Comparison of ENCODE assay signal across 8 mouse cellular contexts in the genomic region with DNA sequence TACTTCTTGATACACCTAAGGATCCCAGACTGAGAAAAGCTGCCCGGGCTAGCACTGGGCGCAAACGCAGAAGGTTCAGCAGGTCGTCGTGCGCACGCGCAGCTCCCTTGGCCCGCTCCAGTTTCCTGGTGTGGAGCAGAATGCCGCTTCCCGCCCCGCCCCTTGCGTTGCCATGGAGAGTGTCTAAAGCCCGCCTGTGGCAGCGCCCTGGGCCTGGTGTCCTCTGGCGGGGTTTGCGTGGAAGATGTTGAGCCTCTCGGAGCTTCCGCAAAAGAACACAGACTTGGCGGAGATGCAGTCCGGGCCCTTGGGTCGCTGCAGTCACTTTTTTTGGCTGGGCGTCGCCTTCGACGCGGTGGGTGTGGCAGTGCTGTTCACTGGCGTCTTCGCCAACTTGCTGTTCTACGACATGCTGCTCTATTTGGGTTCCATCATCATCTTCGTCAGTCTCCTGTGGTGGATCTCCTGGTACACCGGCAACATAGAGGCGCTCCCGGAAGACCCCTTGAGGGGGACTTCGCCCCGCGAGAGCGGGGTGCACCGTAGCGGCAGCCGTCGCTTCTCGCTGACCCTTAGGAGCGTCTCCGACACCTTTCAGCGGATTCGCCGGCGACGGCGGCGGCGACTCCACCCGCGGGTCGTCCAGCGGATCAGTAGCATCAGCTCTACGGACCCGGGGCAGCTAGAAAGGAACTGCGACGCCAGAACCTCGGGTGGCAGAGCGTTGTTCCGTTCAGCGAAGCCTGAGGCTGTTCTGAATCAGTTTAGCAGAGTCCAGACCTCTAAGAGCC. TPM values are rescaled to one million over a fixed set of nuclear protein-coding genes. Genes with fewer than 3 reads are reported as not detected.
DNase-seq lines count a peak whose midpoint lies in the region; ATAC-seq lines count a peak whose summit lies in the region.

No protein-coding gene starts in this region.

- DNase-seq in adrenal gland, postnatal 36 days: peak; percentile 98 to 99
- DNase-seq in heart, adult 18-20 months: peak; percentile 97 to 98
- peak; percentile 95 for DNase-seq in kidney, adult 18-20 months
- DNase-seq in limb, embryonic 10.5 days (ENCODE audit: low spot score): peak; percentile 97
- DNase-seq in skeletal muscle tissue, adult 2 months (ENCODE audit: low read depth, low spot score): peak; percentile 91
- DNase-seq in adipocyte (ENCODE audit: low spot score): no peak

- H3K9me3 ChIP-seq in embryonic facial prominence, embryonic 12.5 days: no peaks in the 10 kb centered on the region
- H3K9me3 ChIP-seq in limb, embryonic 10.5 days (replicated peaks): no peaks in the 10 kb centered on the region
- no peaks in the 10 kb centered on the region for H3K9me3 ChIP-seq in midbrain, embryonic 12.5 days

- H3K4me2 ChIP-seq in embryonic facial prominence, embryonic 12.5 days (replicated peaks): peak overlapping the region; percentile 93
- H3K4me2 ChIP-seq in midbrain, embryonic 12.5 days (replicated peaks): peak overlapping the region; percentile 82

- peak overlapping the region; percentile 68 for H3K4me3 ChIP-seq in embryonic facial prominence, embryonic 12.5 days
- peak overlapping the region; percentile 70 for H3K4me3 ChIP-seq in limb, embryonic 10.5 days
- peak overlapping the region; percentile 55 for H3K4me3 ChIP-seq in midbrain, embryonic 12.5 days

- H3K27me3 ChIP-seq in embryonic facial prominence, embryonic 12.5 days: 0 out of 2 replicates have a peak, but pooled peaks cover 2% of the 10 kb centered on the region
- peaks cover 16% of the 10 kb centered on the region for H3K27me3 ChIP-seq in limb, embryonic 10.5 days (ENCODE audit: low read depth, poor library complexity, severe bottlenecking)
- H3K27me3 ChIP-seq in midbrain, embryonic 12.5 days: peaks cover 5% of the 10 kb centered on the region; the same call in 1 of the 2 replicates

- ATAC-seq in embryonic facial prominence, embryonic 12.5 days (ENCODE audit: insufficient number of reproducible peaks, insufficient read depth, low FRiP score, low TSS enrichment): peak; percentile 93
- ATAC-seq in midbrain, embryonic 12.5 days (ENCODE audit: low FRiP score, low read depth): peak; percentile 100

- no peak overlapping the region for H3K27ac ChIP-seq in embryonic facial prominence, embryonic 12.5 days
- peak overlapping the region; percentile 63 for H3K27ac ChIP-seq in limb, embryonic 10.5 days
- H3K27ac ChIP-seq in midbrain, embryonic 12.5 days (replicated peaks): 0 out of 2 replicates have a peak overlapping the region, but pooled peaks have one; percentile 2

- peak overlapping the region; percentile 61 for H3K9ac ChIP-seq in embryonic facial prominence, embryonic 12.5 days
- peak overlapping the region; percentile 66 for H3K9ac ChIP-seq in midbrain, embryonic 12.5 days (replicated peaks)

- no peaks in the 10 kb centered on the region for H3K4me1 ChIP-seq in embryonic facial prominence, embryonic 12.5 days
- H3K4me1 ChIP-seq in limb, embryonic 10.5 days: peaks cover 5% of the 10 kb centered on the region; the same call in 1 of the 2 replicates
- peaks cover 10% of the 10 kb centered on the region; the same call in 1 of the 2 replicates for H3K4me1 ChIP-seq in midbrain, embryonic 12.5 days

- H3K36me3 ChIP-seq in embryonic facial prominence, embryonic 12.5 days: no peaks in the 10 kb centered on the region
- no peaks in the 10 kb centered on the region for H3K36me3 ChIP-seq in limb, embryonic 10.5 days
- no peaks in the 10 kb centered on the region for H3K36me3 ChIP-seq in midbrain, embryonic 12.5 days

- 1% methylated on average over 65 of the region's 65 CpGs for WGBS in embryonic facial prominence, embryonic 12.5 days
- WGBS in limb, embryonic 10.5 days: 1% methylated on average over 65 of the region's 65 CpGs
- under 1% methylated on average over 65 of the region's 65 CpGs for WGBS in midbrain, embryonic 12.5 days

RNA-seq across cellular contexts. Expression of gene Pla2g10, which starts 23.8 kb away (rescaled TPM):
- total RNA-seq in adrenal gland, postnatal 36 days (2021): not detected
- polyA plus RNA-seq in embryonic facial prominence, embryonic 12.5 days (2016; fragmentation: Nextera tagmentation; extraction: Ambion mirVana): not detected in 2 replicates
- not detected for total RNA-seq in heart, adult 18-20 months (2021)
- polyA plus RNA-seq in limb, embryonic 10.5 days (2016; fragmentation: Nextera tagmentation; extraction: Ambion mirVana): 0.15 TPM in 1 of 2 replicates, not detected in the other
- 0.32 and 0.34 TPM in 2 replicates for polyA plus RNA-seq in midbrain, embryonic 12.5 days (2016; fragmentation: Nextera tagmentation; extraction: Ambion mirVana)

RNA-seq across cellular contexts. Expression of gene Rrn3, which starts 25.9 kb away (rescaled TPM):
- 10 to 100 TPM; 51.4 to 54.2 TPM for total RNA-seq in adrenal gland, postnatal 36 days (2021)
- polyA plus RNA-seq in embryonic facial prominence, embryonic 12.5 days (2016; fragmentation: Nextera tagmentation; extraction: Ambion mirVana): 82.6 and 83.0 TPM in 2 replicates
- 10 to 100 TPM; 40.7 to 40.9 TPM for total RNA-seq in heart, adult 18-20 months (2021)
- polyA plus RNA-seq in limb, embryonic 10.5 days (2016; fragmentation: Nextera tagmentation; extraction: Ambion mirVana): 89.8 and 92.9 TPM in 2 replicates
- polyA plus RNA-seq in midbrain, embryonic 12.5 days (2016; fragmentation: Nextera tagmentation; extraction: Ambion mirVana): 122 and 132 TPM in 2 replicates
